Mouse (Mus musculus): ENCODE measurements around the gene Elp5.

DNA sequence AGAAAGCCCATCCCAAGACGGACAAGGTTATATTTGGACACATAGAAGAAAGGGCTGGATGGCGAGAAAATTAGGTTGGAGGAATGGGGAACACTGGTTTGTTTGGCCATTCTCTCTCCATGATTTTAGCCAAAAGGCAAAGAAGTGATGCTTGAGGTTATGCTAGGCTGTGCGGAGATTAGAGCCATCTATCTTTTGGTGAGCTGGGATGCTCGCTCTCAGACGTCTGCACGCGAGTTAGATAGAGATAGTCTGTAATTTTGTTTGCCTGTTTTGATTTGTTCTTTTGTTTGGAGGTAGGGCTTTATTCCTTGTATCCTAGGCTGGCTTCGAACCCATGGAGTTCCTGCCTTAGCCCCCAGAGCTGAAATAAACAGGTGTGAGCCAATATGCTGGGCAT lies 18.8 kb upstream of the Elp5 start:
- TF ChIP-seq JUN (IDR thresholded peaks at IDR 0.05; ENCODE audit: insufficient read depth, low read depth, low read length): no peak
- no peak for TF ChIP-seq USF1 (IDR thresholded peaks at IDR 0.05; ENCODE audit: low read depth, low read length)
- no peak for TF ChIP-seq POLR2AphosphoS2 (IDR thresholded peaks at IDR 0.05; ENCODE audit: low read depth, low read length)
- TF ChIP-seq EP300 (IDR thresholded peaks at IDR 0.05; ENCODE audit: low read length): no peak
- no peak for TF ChIP-seq USF2 (conservative IDR thresholded peaks at IDR 0.05; ENCODE audit: low read depth, low read length)
- TF ChIP-seq MXI1 (IDR thresholded peaks at IDR 0.05; ENCODE audit: low read depth, low read length): no peak
- TF ChIP-seq POLR2A (IDR thresholded peaks at IDR 0.05; ENCODE audit: low read depth, low read length): no peak
- TF ChIP-seq KAT2A (IDR thresholded peaks at IDR 0.05; ENCODE audit: insufficient replicate concordance, low read length): no peak
- no peak for TF ChIP-seq RCOR1 (conservative IDR thresholded peaks at IDR 0.05; ENCODE audit: low read depth, low read length)
- no peak for TF ChIP-seq CTCF (conservative IDR thresholded peaks at IDR 0.05 in 1 of 2, IDR thresholded peaks at IDR 0.05 in 1 of 2; ENCODE audit: low read depth in 2 of 2, low read length in 2 of 2)
- no peak for TF ChIP-seq BHLHE40 (IDR thresholded peaks at IDR 0.05; ENCODE audit: low read depth, low read length)
- no peak for TF ChIP-seq JUND (conservative IDR thresholded peaks at IDR 0.05; ENCODE audit: low read depth, low read length)
- TF ChIP-seq ZMIZ1 (IDR thresholded peaks at IDR 0.05; ENCODE audit: low read depth, low read length): no peak
